In genomic region chr17:36896583-36896982, GRCm38 (mm10) we compare ENCODE assay signal across 10 mouse cellular contexts. TPM values are rescaled to one million over a fixed set of nuclear protein-coding genes. Genes with fewer than 3 reads are reported as not detected.
A peak's percentile ranks its signal among the peaks of the same experiment; 100 is the strongest.
DNase-seq lines count a peak whose midpoint lies in the region; ATAC-seq and TF ChIP-seq lines count a peak whose summit lies in the region.
"Had no signal": no experiment of that assay in that cellular context is flagged by ENCODE, and none has a peak within 500 bp of the region (broad histone marks: within the 10 kb centered on the region; RNA-seq: fewer than 3 reads in every experiment).

No protein-coding gene starts in this region.

- H3K9ac ChIP-seq in forebrain, embryonic 11.5 days (ENCODE audit: low read length): no peak overlapping the region
- no peak overlapping the region for H3K9ac ChIP-seq in midbrain, embryonic 16.5 days (ENCODE audit: low read depth, low read length)
- no peak overlapping the region for H3K9ac ChIP-seq in embryonic facial prominence, embryonic 14.5 days (ENCODE audit: low read depth, low read length)
- H3K9ac ChIP-seq in liver, postnatal 0 days (replicated peaks): no peak overlapping the region
- H3K9ac ChIP-seq: hindbrain, embryonic 15.5 days had no signal

- no peak overlapping the region for H3K4me3 ChIP-seq in forebrain, embryonic 11.5 days (ENCODE audit: low read depth, low read length)
- H3K4me3 ChIP-seq in forebrain, embryonic 10.5 days: no peak overlapping the region
- H3K4me3 ChIP-seq in midbrain, embryonic 10.5 days: no peak overlapping the region
- no peak overlapping the region for H3K4me3 ChIP-seq in midbrain, embryonic 16.5 days (ENCODE audit: low read depth, low read length)
- H3K4me3 ChIP-seq in embryonic facial prominence, embryonic 14.5 days (ENCODE audit: low read depth, low read length): no peak overlapping the region
- no peak overlapping the region for H3K4me3 ChIP-seq in liver, postnatal 0 days (ENCODE audit: low read depth, low read length)
- H3K4me3 ChIP-seq: hindbrain, embryonic 15.5 days had no signal

- 88% methylated on average over 1 of the region's 1 CpGs for WGBS in forebrain, embryonic 11.5 days
- WGBS in forebrain, embryonic 10.5 days: 81% methylated on average over 1 of the region's 1 CpGs
- 100% methylated on average over 1 of the region's 1 CpGs for WGBS in midbrain, embryonic 10.5 days
- WGBS in midbrain, embryonic 16.5 days: 94% methylated on average over 1 of the region's 1 CpGs
- WGBS in embryonic facial prominence, embryonic 14.5 days: 82% methylated on average over 1 of the region's 1 CpGs
- 78% methylated on average over 1 of the region's 1 CpGs for WGBS in liver, postnatal 0 days (ENCODE audit: insufficient replicate concordance)

- no peak for TF ChIP-seq EP300 in liver, postnatal 0 days (IDR thresholded peaks at IDR 0.05; ENCODE audit: low read depth)

- H3K4me2 ChIP-seq in forebrain, embryonic 11.5 days (ENCODE audit: low read depth, low read length, severe bottlenecking): no peak overlapping the region
- H3K4me2 ChIP-seq in midbrain, embryonic 16.5 days (ENCODE audit: low read length): no peak overlapping the region
- no peak overlapping the region for H3K4me2 ChIP-seq in embryonic facial prominence, embryonic 14.5 days (ENCODE audit: low read depth, low read length)
- no peak overlapping the region for H3K4me2 ChIP-seq in liver, postnatal 0 days (ENCODE audit: low read depth, low read length)
- H3K4me2 ChIP-seq: hindbrain, embryonic 15.5 days had no signal

- H3K36me3 ChIP-seq in forebrain, embryonic 11.5 days (ENCODE audit: control insufficient read depth, insufficient read depth, low read length): no peaks in the 10 kb centered on the region
- no peaks in the 10 kb centered on the region for H3K36me3 ChIP-seq in forebrain, embryonic 10.5 days (replicated peaks)
- H3K36me3 ChIP-seq in midbrain, embryonic 10.5 days: no peaks in the 10 kb centered on the region
- H3K36me3 ChIP-seq in midbrain, embryonic 16.5 days (ENCODE audit: control insufficient read depth, insufficient read depth, low read length): no peaks in the 10 kb centered on the region
- no peaks in the 10 kb centered on the region for H3K36me3 ChIP-seq in embryonic facial prominence, embryonic 14.5 days (ENCODE audit: control insufficient read depth, insufficient read depth, low read length)
- no peaks in the 10 kb centered on the region for H3K36me3 ChIP-seq in liver, postnatal 0 days (replicated peaks; ENCODE audit: insufficient read depth, low read length)
- H3K36me3 ChIP-seq: hindbrain, embryonic 15.5 days had no signal

- peak; percentile 60 for DNase-seq in forebrain, embryonic 11.5 days (ENCODE audit: low spot score)
- DNase-seq in forebrain, embryonic 10.5 days (ENCODE audit: extremely low spot score, low spot score): no peak
- peak; percentile 40 for DNase-seq in midbrain, embryonic 10.5 days (ENCODE audit: low spot score)
- DNase-seq in adrenal gland, postnatal 14 days: peak; percentile 61
- DNase-seq in embryonic facial prominence, embryonic 14.5 days (ENCODE audit: low spot score): peak; percentile 23
- DNase-seq in liver, postnatal 0 days: peak; percentile 55

- peak; percentile 75 for TF ChIP-seq CTCF in liver, postnatal 0 days (IDR thresholded peaks at IDR 0.05; ENCODE audit: low read depth)

- no peak for ATAC-seq in forebrain, embryonic 11.5 days (replicated peaks; ENCODE audit: low FRiP score)
- no peak for ATAC-seq in midbrain, embryonic 16.5 days
- ATAC-seq in embryonic facial prominence, embryonic 14.5 days (ENCODE audit: low read depth): no peak
- no peak for ATAC-seq in liver, postnatal 0 days
- ATAC-seq in monocyte, adult 5-6 weeks (replicated peaks; ENCODE audit: insufficient number of reproducible peaks, low FRiP score, low TSS enrichment, poor library complexity, severe bottlenecking): no peak

- H3K27ac ChIP-seq in forebrain, embryonic 11.5 days (ENCODE audit: low read depth, low read length): no peak overlapping the region
- H3K27ac ChIP-seq in forebrain, embryonic 10.5 days: no peak overlapping the region
- no peak overlapping the region for H3K27ac ChIP-seq in midbrain, embryonic 10.5 days (replicated peaks)
- H3K27ac ChIP-seq in midbrain, embryonic 16.5 days (ENCODE audit: low read length): no peak overlapping the region
- H3K27ac ChIP-seq in embryonic facial prominence, embryonic 14.5 days (replicated peaks; ENCODE audit: low read depth, low read length): no peak overlapping the region
- no peak overlapping the region for H3K27ac ChIP-seq in liver, postnatal 0 days (ENCODE audit: low read depth)
- H3K27ac ChIP-seq: hindbrain, embryonic 15.5 days had no signal

- H3K9me3 ChIP-seq in forebrain, embryonic 11.5 days (ENCODE audit: control insufficient read depth, low read length): no peaks in the 10 kb centered on the region
- no peaks in the 10 kb centered on the region for H3K9me3 ChIP-seq in forebrain, embryonic 10.5 days
- H3K9me3 ChIP-seq in midbrain, embryonic 10.5 days (replicated peaks): no peaks in the 10 kb centered on the region
- H3K9me3 ChIP-seq in midbrain, embryonic 16.5 days (replicated peaks; ENCODE audit: control insufficient read depth, low read length, poor library complexity, severe bottlenecking): no peaks in the 10 kb centered on the region
- no peaks in the 10 kb centered on the region for H3K9me3 ChIP-seq in embryonic facial prominence, embryonic 14.5 days (ENCODE audit: control insufficient read depth, low read length)
- H3K9me3 ChIP-seq in liver, postnatal 0 days (ENCODE audit: low read length): no peaks in the 10 kb centered on the region
- H3K9me3 ChIP-seq: hindbrain, embryonic 15.5 days had no signal

- no peaks in the 10 kb centered on the region for H3K4me1 ChIP-seq in forebrain, embryonic 11.5 days (replicated peaks; ENCODE audit: control insufficient read depth, insufficient read depth, low read length)
- no peaks in the 10 kb centered on the region for H3K4me1 ChIP-seq in forebrain, embryonic 10.5 days
- H3K4me1 ChIP-seq in midbrain, embryonic 10.5 days: no peaks in the 10 kb centered on the region
- no peaks in the 10 kb centered on the region for H3K4me1 ChIP-seq in midbrain, embryonic 16.5 days (ENCODE audit: control insufficient read depth, insufficient read depth, low read length)
- no peaks in the 10 kb centered on the region for H3K4me1 ChIP-seq in embryonic facial prominence, embryonic 14.5 days (ENCODE audit: control insufficient read depth, insufficient read depth, low read length)
- no peaks in the 10 kb centered on the region for H3K4me1 ChIP-seq in liver, postnatal 0 days (ENCODE audit: insufficient read depth)
- H3K4me1 ChIP-seq: hindbrain, embryonic 15.5 days had no signal

- H3K27me3 ChIP-seq in forebrain, embryonic 11.5 days (ENCODE audit: control insufficient read depth, insufficient read depth, low read length): no peaks in the 10 kb centered on the region
- H3K27me3 ChIP-seq in forebrain, embryonic 10.5 days (ENCODE audit: poor library complexity, severe bottlenecking): no peaks in the 10 kb centered on the region
- H3K27me3 ChIP-seq in midbrain, embryonic 10.5 days (ENCODE audit: low read depth, poor library complexity, severe bottlenecking): no peaks in the 10 kb centered on the region
- no peaks in the 10 kb centered on the region for H3K27me3 ChIP-seq in midbrain, embryonic 16.5 days (ENCODE audit: control insufficient read depth, insufficient read depth, low read depth, low read length)
- no peaks in the 10 kb centered on the region for H3K27me3 ChIP-seq in embryonic facial prominence, embryonic 14.5 days (replicated peaks; ENCODE audit: control insufficient read depth, insufficient read depth, low read length)
- H3K27me3 ChIP-seq in liver, postnatal 0 days (ENCODE audit: insufficient read depth, low read length): peaks cover 3% of the 10 kb centered on the region; the same call in 1 of the 2 replicates
- H3K27me3 ChIP-seq: hindbrain, embryonic 15.5 days had no signal

RNA-seq across cellular contexts. Expression of gene Trim31, which starts 1.3 kb away (rescaled TPM):
- polyA plus RNA-seq in forebrain, embryonic 11.5 days (2014; fragmentation: Nextera tagmentation; extraction: Ambion mirVana): not detected in 2 replicates
- not detected in 2 replicates for polyA plus RNA-seq in forebrain, embryonic 10.5 days (2016; fragmentation: Nextera tagmentation; extraction: Ambion mirVana)
- polyA plus RNA-seq in midbrain, embryonic 10.5 days (2016; fragmentation: Nextera tagmentation; extraction: Ambion mirVana): not detected in 2 replicates
- polyA plus RNA-seq in midbrain, embryonic 16.5 days (2015; fragmentation: Nextera tagmentation; extraction: Ambion mirVana): not detected in 2 replicates
- not detected in 2 replicates for total RNA-seq in adrenal gland, postnatal 14 days (2021)
- polyA plus RNA-seq in embryonic facial prominence, embryonic 14.5 days (2014; fragmentation: Nextera tagmentation; extraction: Ambion mirVana): not detected in 2 replicates
- not detected in 2 replicates for polyA plus RNA-seq in liver, postnatal 0 days (2015; fragmentation: Nextera tagmentation; extraction: Ambion mirVana)
- not detected in 3 replicates for total RNA-seq in monocyte, adult 5-6 weeks (2017)
- polyA plus RNA-seq: hindbrain, embryonic 15.5 days; neural tube, embryonic 14.5 days had no signal

RNA-seq across cellular contexts. Expression of gene Trim40, which starts 6.7 kb away (rescaled TPM):
- not detected in 2 replicates for polyA plus RNA-seq in forebrain, embryonic 11.5 days (2014; fragmentation: Nextera tagmentation; extraction: Ambion mirVana)
- not detected in 2 replicates for polyA plus RNA-seq in forebrain, embryonic 10.5 days (2016; fragmentation: Nextera tagmentation; extraction: Ambion mirVana)
- polyA plus RNA-seq in midbrain, embryonic 10.5 days (2016; fragmentation: Nextera tagmentation; extraction: Ambion mirVana): not detected in 2 replicates
- polyA plus RNA-seq in midbrain, embryonic 16.5 days (2015; fragmentation: Nextera tagmentation; extraction: Ambion mirVana): not detected in 2 replicates
- total RNA-seq in adrenal gland, postnatal 14 days (2021): not detected in 2 replicates
- polyA plus RNA-seq in embryonic facial prominence, embryonic 14.5 days (2014; fragmentation: Nextera tagmentation; extraction: Ambion mirVana): not detected in 2 replicates
- not detected in 2 replicates for polyA plus RNA-seq in liver, postnatal 0 days (2015; fragmentation: Nextera tagmentation; extraction: Ambion mirVana)
- not detected in 3 replicates for total RNA-seq in monocyte, adult 5-6 weeks (2017)
- polyA plus RNA-seq: neural tube, embryonic 14.5 days had no signal

RNA-seq across cellular contexts. Expression of gene Trim10, which starts 27.2 kb away (rescaled TPM):
- 7.4 and 8.4 TPM in 2 replicates for polyA plus RNA-seq in forebrain, embryonic 11.5 days (2014; fragmentation: Nextera tagmentation; extraction: Ambion mirVana)
- 6.1 and 9.8 TPM in 2 replicates for polyA plus RNA-seq in forebrain, embryonic 10.5 days (2016; fragmentation: Nextera tagmentation; extraction: Ambion mirVana)
- 6.2 and 7.4 TPM in 2 replicates for polyA plus RNA-seq in midbrain, embryonic 10.5 days (2016; fragmentation: Nextera tagmentation; extraction: Ambion mirVana)
- 0.70 and 1.0 TPM in 2 replicates for polyA plus RNA-seq in midbrain, embryonic 16.5 days (2015; fragmentation: Nextera tagmentation; extraction: Ambion mirVana)
- 1.3 and 6.7 TPM in 2 replicates for total RNA-seq in adrenal gland, postnatal 14 days (2021)
- 3.6 and 3.7 TPM in 2 replicates for polyA plus RNA-seq in embryonic facial prominence, embryonic 14.5 days (2014; fragmentation: Nextera tagmentation; extraction: Ambion mirVana)
- 85.7 and 86.7 TPM in 2 replicates for polyA plus RNA-seq in liver, postnatal 0 days (2015; fragmentation: Nextera tagmentation; extraction: Ambion mirVana)
- 0.49 to 16.6 TPM (median 11.1 TPM) in 3 replicates for total RNA-seq in monocyte, adult 5-6 weeks (2017)

RNA-seq across cellular contexts. Expression of gene Trim15, which starts 29.6 kb away (rescaled TPM):
- 0.20 and 0.35 TPM in 2 replicates for polyA plus RNA-seq in forebrain, embryonic 11.5 days (2014; fragmentation: Nextera tagmentation; extraction: Ambion mirVana)
- polyA plus RNA-seq in forebrain, embryonic 10.5 days (2016; fragmentation: Nextera tagmentation; extraction: Ambion mirVana): 0.20 and 0.27 TPM in 2 replicates
- polyA plus RNA-seq in midbrain, embryonic 10.5 days (2016; fragmentation: Nextera tagmentation; extraction: Ambion mirVana): 0.27 and 0.45 TPM in 2 replicates
- 0.53 and 0.89 TPM in 2 replicates for polyA plus RNA-seq in midbrain, embryonic 16.5 days (2015; fragmentation: Nextera tagmentation; extraction: Ambion mirVana)
- not detected in 2 replicates for total RNA-seq in adrenal gland, postnatal 14 days (2021)
- 0.10 and 0.15 TPM in 2 replicates for polyA plus RNA-seq in embryonic facial prominence, embryonic 14.5 days (2014; fragmentation: Nextera tagmentation; extraction: Ambion mirVana)
- 0.12 TPM in 1 of 2 replicates, not detected in the other for polyA plus RNA-seq in liver, postnatal 0 days (2015; fragmentation: Nextera tagmentation; extraction: Ambion mirVana)
- not detected in 3 replicates for total RNA-seq in monocyte, adult 5-6 weeks (2017)

RNA-seq across cellular contexts. Expression of gene Rnf39, which starts 46.1 kb away (rescaled TPM):
- polyA plus RNA-seq in forebrain, embryonic 11.5 days (2014; fragmentation: Nextera tagmentation; extraction: Ambion mirVana): 0.33 and 0.44 TPM in 2 replicates
- polyA plus RNA-seq in forebrain, embryonic 10.5 days (2016; fragmentation: Nextera tagmentation; extraction: Ambion mirVana): 0.26 and 0.31 TPM in 2 replicates
- polyA plus RNA-seq in midbrain, embryonic 10.5 days (2016; fragmentation: Nextera tagmentation; extraction: Ambion mirVana): 0.22 and 0.67 TPM in 2 replicates
- 1.7 and 2.0 TPM in 2 replicates for polyA plus RNA-seq in midbrain, embryonic 16.5 days (2015; fragmentation: Nextera tagmentation; extraction: Ambion mirVana)
- 0.45 and 1.1 TPM in 2 replicates for total RNA-seq in adrenal gland, postnatal 14 days (2021)
- 1.2 and 2.7 TPM in 2 replicates for polyA plus RNA-seq in embryonic facial prominence, embryonic 14.5 days (2014; fragmentation: Nextera tagmentation; extraction: Ambion mirVana)
- polyA plus RNA-seq in liver, postnatal 0 days (2015; fragmentation: Nextera tagmentation; extraction: Ambion mirVana): 0.11 TPM in 1 of 2 replicates, not detected in the other
- total RNA-seq in monocyte, adult 5-6 weeks (2017): 2.6 TPM in 1 of 3 replicates, not detected in the others
